In the genomic region with DNA sequence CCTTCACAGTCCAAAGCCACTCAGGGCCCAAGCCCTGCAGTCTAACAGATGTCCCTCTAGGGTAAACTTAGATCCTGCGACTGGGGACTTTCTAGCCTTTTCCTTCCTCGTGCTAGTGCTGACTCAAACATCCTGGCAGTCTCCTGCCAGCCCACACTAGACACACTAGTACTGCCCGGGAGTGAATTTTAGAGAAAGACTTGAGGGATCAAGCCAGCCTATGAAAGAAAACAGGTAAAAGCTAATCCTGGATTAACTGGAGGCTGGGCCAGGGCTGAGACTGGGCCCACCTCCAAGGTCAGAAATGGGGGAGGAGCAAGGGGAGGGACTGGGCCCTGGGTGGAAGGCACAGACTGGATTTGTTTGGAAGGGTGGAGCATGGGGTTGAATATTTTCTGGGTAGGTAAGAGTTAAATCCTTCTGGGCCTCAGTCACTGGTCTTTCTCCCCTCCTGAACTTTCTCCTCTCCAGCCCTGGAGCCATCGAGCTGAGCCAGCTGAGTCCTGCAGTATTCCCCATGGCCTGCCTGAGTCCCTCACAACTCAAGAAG, we compare ENCODE assay signal across 8 mouse cellular contexts. TPM values are rescaled to one million over a fixed set of nuclear protein-coding genes. Genes with fewer than 3 reads are reported as not detected.
DNase-seq lines count a peak whose midpoint lies in the region; TF ChIP-seq lines count a peak whose summit lies in the region.

No protein-coding gene starts in this region.

- H3K4me1 ChIP-seq in lung, adult 2 months (ENCODE audit: control insufficient read depth, insufficient read depth, low read length): peaks cover 9% of the 10 kb centered on the region
- H3K4me1 ChIP-seq in thymus, adult 2 months (replicated peaks; ENCODE audit: control insufficient read depth, insufficient read depth, low read length): peaks cover 5% of the 10 kb centered on the region; the same call in 1 of the 2 replicates

- intact Hi-C loops in left cerebral cortex, postnatal 4 days (cut with DNase I): no loop called here

- DNase-seq in left cerebral cortex, postnatal 4 days: peak; percentile 69
- no peak for DNase-seq in left cerebral cortex, adult 11 months (ENCODE audit: low spot score)
- peak; percentile 61 for DNase-seq in embryo, embryonic 10 days (ENCODE audit: low spot score)
- DNase-seq in heart, adult 18-20 months: peak; percentile 92
- peak; percentile 94 for DNase-seq in kidney, adult 11 months
- DNase-seq in lung, adult 2 months: peak; percentile 34
- peak; percentile 77 for DNase-seq in retina, postnatal 1 day
- DNase-seq in thymus, adult 2 months: no peak

- no peaks in the 10 kb centered on the region for H3K27me3 ChIP-seq in thymus, adult 2 months (ENCODE audit: control insufficient read depth, insufficient read depth, low read length)

- 10% methylated on average over 4 of the region's 4 CpGs for WGBS in lung, adult 2 months
- WGBS in thymus, adult 2 months: 68% methylated on average over 4 of the region's 4 CpGs

- no peak for TF ChIP-seq CTCF in lung, adult 2 months (IDR thresholded peaks at IDR 0.05; ENCODE audit: insufficient read depth, low read length)
- no peak for TF ChIP-seq CTCF in thymus, adult 2 months (IDR thresholded peaks at IDR 0.05; ENCODE audit: borderline replicate concordance, control insufficient read depth, extremely low read depth, insufficient read depth, low read length, poor library complexity)

- H3K4me3 ChIP-seq in lung, adult 2 months (replicated peaks; ENCODE audit: extremely low read depth, low read depth, low read length): no peak overlapping the region
- no peak overlapping the region for H3K4me3 ChIP-seq in thymus, adult 2 months (ENCODE audit: control insufficient read depth, insufficient read depth, low read length)

- H3K27ac ChIP-seq in thymus, adult 2 months (ENCODE audit: control insufficient read depth, insufficient read depth, low read length): no peak overlapping the region

- peaks cover 27% of the 10 kb centered on the region for H3K36me3 ChIP-seq in thymus, adult 2 months (ENCODE audit: control insufficient read depth, insufficient read depth, low read length)

- TF ChIP-seq POLR2A in lung, adult 2 months (IDR thresholded peaks at IDR 0.05; ENCODE audit: borderline replicate concordance, extremely low read depth, low read depth, low read length): peak; percentile 37; the same call in 1 of the 2 replicates
- TF ChIP-seq POLR2A in thymus, adult 2 months (IDR thresholded peaks at IDR 0.05; ENCODE audit: control insufficient read depth, extremely low read depth, insufficient read depth, low read length, poor library complexity): no peak

RNA-seq across cellular contexts. Expression of gene Phyhd1, which starts 0.5 kb away (rescaled TPM):
- 10 to 100 TPM; 17.1 to 19.3 TPM for total RNA-seq in left cerebral cortex, postnatal 4 days (2021)
- total RNA-seq in heart, adult 18-20 months (2021): 100 to 1,000 TPM; 109 to 110 TPM
- polyA plus RNA-seq in lung, adult 2 months (2012; rRNA removed): 16.0 and 23.9 TPM in 2 replicates
- 10.7 and 18.1 TPM in 2 replicates for polyA plus RNA-seq in thymus, adult 2 months (2012; rRNA removed)

RNA-seq across cellular contexts. Expression of gene Gm28038, which starts 14.4 kb away (rescaled TPM):
- not detected for total RNA-seq in left cerebral cortex, postnatal 4 days (2021)
- total RNA-seq in heart, adult 18-20 months (2021): not detected
- not detected in 2 replicates for polyA plus RNA-seq in lung, adult 2 months (2012; rRNA removed)
- not detected in 2 replicates for polyA plus RNA-seq in thymus, adult 2 months (2012; rRNA removed)

RNA-seq across cellular contexts. Expression of gene Dolk, which starts 19.7 kb away (rescaled TPM):
- total RNA-seq in left cerebral cortex, postnatal 4 days (2021): 10 to 100 TPM; 18.7 to 21.6 TPM
- total RNA-seq in heart, adult 18-20 months (2021): 10 to 100 TPM; 23.4 to 25.5 TPM
- 21.1 and 22.2 TPM in 2 replicates for polyA plus RNA-seq in lung, adult 2 months (2012; rRNA removed)
- 20.0 and 22.1 TPM in 2 replicates for polyA plus RNA-seq in thymus, adult 2 months (2012; rRNA removed)

RNA-seq across cellular contexts. Expression of gene Nup188, which starts 19.7 kb away (rescaled TPM):
- 10 to 100 TPM; 36.6 to 42.0 TPM for total RNA-seq in left cerebral cortex, postnatal 4 days (2021)
- total RNA-seq in heart, adult 18-20 months (2021): 10 to 100 TPM; 19.5 to 20.7 TPM
- 27.3 and 28.1 TPM in 2 replicates for polyA plus RNA-seq in lung, adult 2 months (2012; rRNA removed)
- 77.4 and 107 TPM in 2 replicates for polyA plus RNA-seq in thymus, adult 2 months (2012; rRNA removed)

RNA-seq across cellular contexts. Expression of gene Gm28035, which starts 26.1 kb away (rescaled TPM):
- 10 to 100 TPM in 1 of 2 experiments, 1 to 10 TPM in 1; 7.7 to 10.5 TPM for total RNA-seq in left cerebral cortex, postnatal 4 days (2021)
- total RNA-seq in heart, adult 18-20 months (2021): 1 to 10 TPM; 3.4 to 3.6 TPM
- polyA plus RNA-seq in lung, adult 2 months (2012; rRNA removed): 11.6 and 18.8 TPM in 2 replicates
- polyA plus RNA-seq in thymus, adult 2 months (2012; rRNA removed): 14.8 and 15.5 TPM in 2 replicates

Comparison
In these comparisons a context has a peak if more than half of its experiments do, and no peak if none do; other contexts are left out.
1. DNase-seq: peak in left cerebral cortex, postnatal 4 days (single experiment), embryo, embryonic 10 days (single experiment), heart, adult 18-20 months (2 of 2), kidney, adult 11 months (single experiment), lung, adult 2 months (single experiment) and retina, postnatal 1 day (single experiment); none in left cerebral cortex, adult 11 months (single experiment) and thymus, adult 2 months (single experiment).
2. RNA of gene Phyhd1, which starts 0.5 kb away (total RNA-seq): 109 to 110 TPM in heart, adult 18-20 months; 17.1 to 19.3 TPM in left cerebral cortex, postnatal 4 days; every median in the first group is over 4 times any median in the second.